Mouse (Mus musculus): ENCODE data around the gene Rpl27a. TPM values are rescaled to one million over a fixed set of nuclear protein-coding genes. Genes with fewer than 3 reads are reported as not detected.

Rpl27a gene
- total and polyA plus RNA-seq, 3 experiments: 102 to 167 (median 105) TPM

DNA sequence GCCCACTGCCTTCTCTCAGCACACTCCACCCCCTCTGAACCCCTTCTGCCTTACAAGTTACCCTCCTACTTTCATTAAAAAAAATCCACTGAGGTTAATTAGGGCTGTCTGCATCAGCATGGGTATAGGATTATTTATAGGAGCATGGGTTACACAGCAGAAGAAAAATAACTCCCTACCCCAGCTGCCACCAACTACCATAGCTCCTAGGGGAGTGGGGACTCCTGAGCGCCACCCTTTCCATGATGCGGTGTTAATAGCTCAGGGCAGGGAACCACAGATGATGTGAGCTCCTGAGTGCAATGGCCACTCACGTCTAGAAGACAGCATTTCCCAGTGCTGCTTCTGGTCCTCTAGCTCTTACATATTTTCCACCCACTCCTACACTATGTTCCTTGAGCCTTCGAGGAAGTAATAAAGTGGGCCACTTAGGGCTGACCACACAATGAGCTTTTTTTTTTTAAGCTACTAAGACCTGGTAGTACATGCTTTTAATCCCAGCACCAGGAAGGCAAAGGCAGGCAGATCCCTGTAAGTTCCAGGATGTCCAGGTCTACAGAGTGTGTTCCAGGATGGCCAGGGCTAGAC lies 44.9 kb downstream of the Rpl27a start:
- no peak for DNase-seq
- intact Hi-C loops (cut with DNase I): no loop called here
- Histone ChIP-seq H3K4me3 (no peak overlapping the region), H3K36me3 (ENCODE audit: control insufficient read depth, insufficient read depth, low read length) (peaks cover 35% of the 10 kb centered on the region), H3K27me3 (ENCODE audit: control insufficient read depth, insufficient read depth, low read length) (no peaks in the 10 kb centered on the region), H3K27ac (peak overlapping the region; percentile 26; the same call in 1 of the 2 replicates), H3K9ac (ENCODE audit: low read depth, low read length) (no peak overlapping the region), H3K79me2 (replicated peaks; ENCODE audit: control insufficient read depth, insufficient read depth, low read length) (peaks cover 5% of the 10 kb centered on the region; the same call in 1 of the 2 replicates), H3K4me1 (ENCODE audit: control insufficient read depth, insufficient read depth, low read length) (peaks cover 33% of the 10 kb centered on the region)
- WGBS: 62% methylated on average over 4 of the region's 4 CpGs
- no peak for TF ChIP-seq POLR2A (IDR thresholded peaks at IDR 0.05; ENCODE audit: insufficient read depth, low read depth, low read length)
- TF ChIP-seq CTCF (IDR thresholded peaks at IDR 0.05): no peak
- no peak for TF ChIP-seq EP300 (IDR thresholded peaks at IDR 0.05; ENCODE audit: insufficient read depth, low read depth, low read length)

DNA sequence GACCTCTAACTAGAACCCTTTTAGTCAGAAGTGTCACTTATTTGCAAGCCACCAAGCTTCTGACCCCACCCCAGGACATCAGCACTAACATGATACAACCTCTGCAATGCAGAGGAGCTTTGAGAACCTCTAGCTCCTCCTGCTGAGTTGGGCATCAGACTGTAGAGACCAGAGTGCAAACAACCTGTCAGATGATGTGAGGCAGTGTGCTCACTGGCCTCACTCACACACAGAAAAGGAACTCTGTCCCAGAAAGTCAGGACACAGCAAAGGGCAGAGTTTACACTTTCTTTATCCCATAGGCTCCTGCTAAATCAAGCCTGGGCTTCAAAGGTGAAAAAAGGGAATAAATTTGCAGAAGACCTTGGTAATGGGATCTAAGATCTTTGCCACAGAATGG lies 47.4 kb downstream of the Rpl27a start:
- no peak for DNase-seq
- Histone ChIP-seq H3K27me3 (ENCODE audit: control insufficient read depth, insufficient read depth, low read length) (no peaks in the 10 kb centered on the region), H3K27ac (peak overlapping the region; percentile 12; the same call in 1 of the 2 replicates), H3K79me2 (replicated peaks; ENCODE audit: control insufficient read depth, insufficient read depth, low read length) (peaks cover 5% of the 10 kb centered on the region; the same call in 1 of the 2 replicates), H3K36me3 (ENCODE audit: control insufficient read depth, insufficient read depth, low read length) (peaks cover 26% of the 10 kb centered on the region), H3K4me1 (ENCODE audit: control insufficient read depth, insufficient read depth, low read length) (peaks cover 21% of the 10 kb centered on the region), H3K9ac (ENCODE audit: low read depth, low read length) (no peak overlapping the region), H3K4me3 (no peak overlapping the region)
- intact Hi-C loops (cut with DNase I): loop anchor here (5.0 kb wide), 1 partner anchor 34 kb away; no protein-coding TSS in a partner anchor
- TF ChIP-seq CTCF (IDR thresholded peaks at IDR 0.05): no peak

DNA sequence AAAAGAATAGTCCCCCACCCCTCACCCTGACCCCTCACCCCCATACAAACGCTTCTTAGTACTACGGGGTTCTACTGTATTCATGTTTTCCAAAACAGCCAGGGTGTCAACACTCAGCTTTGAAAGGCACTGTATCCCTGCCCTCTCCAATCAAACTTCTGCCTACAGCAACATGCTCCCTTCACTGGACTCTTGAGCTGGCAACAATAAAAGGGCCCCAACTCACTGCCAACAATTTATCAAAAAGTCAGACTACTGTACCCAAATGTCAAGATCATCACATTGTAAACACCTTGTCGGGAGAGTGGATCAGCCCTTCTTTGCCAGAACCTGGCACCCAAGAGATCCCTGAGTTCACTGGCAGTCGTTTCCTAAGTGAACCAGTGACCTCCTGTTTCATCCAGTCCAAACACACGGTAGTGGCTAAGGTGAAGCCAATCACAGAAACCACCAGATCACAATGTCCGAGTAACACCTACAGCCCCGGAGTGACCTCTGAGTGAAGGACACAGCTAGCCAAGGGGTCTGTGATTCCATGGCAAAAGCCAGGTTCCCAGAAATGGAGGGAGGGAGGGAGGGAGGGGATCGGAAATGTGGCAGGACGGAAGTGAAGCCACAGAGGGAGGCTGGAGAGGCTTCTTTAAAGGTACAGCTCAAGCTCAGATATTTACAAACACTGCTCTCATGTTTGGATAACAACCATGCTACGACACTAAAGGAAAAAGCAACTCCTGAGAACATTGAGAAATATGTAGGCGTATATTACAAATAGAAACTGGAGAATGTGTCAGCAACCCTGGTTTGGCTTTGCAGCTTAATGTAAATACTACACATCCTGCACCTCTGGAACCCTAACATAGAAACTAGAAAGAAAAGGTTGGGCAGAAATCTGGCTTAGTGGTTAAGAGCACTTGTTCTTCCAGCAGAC lies 48.2 kb downstream of the Rpl27a start:
- no peak for DNase-seq
- Histone ChIP-seq H3K36me3 (ENCODE audit: control insufficient read depth, insufficient read depth, low read length) (peaks cover 22% of the 10 kb centered on the region), H3K79me2 (replicated peaks; ENCODE audit: control insufficient read depth, insufficient read depth, low read length) (peaks cover 5% of the 10 kb centered on the region; the same call in 1 of the 2 replicates), H3K27me3 (ENCODE audit: control insufficient read depth, insufficient read depth, low read length) (no peaks in the 10 kb centered on the region), H3K27ac (peak overlapping the region; percentile 12), H3K4me3 (no peak overlapping the region), H3K4me1 (ENCODE audit: control insufficient read depth, insufficient read depth, low read length) (peaks cover 18% of the 10 kb centered on the region), H3K9ac (ENCODE audit: low read depth, low read length) (no peak overlapping the region)
- intact Hi-C loops (cut with DNase I): loop anchor here (5.0 kb wide), 1 partner anchor 35 kb away; no protein-coding TSS in a partner anchor
- 42% methylated on average over 11 of the region's 11 CpGs for WGBS
- no peak for TF ChIP-seq POLR2A (IDR thresholded peaks at IDR 0.05; ENCODE audit: insufficient read depth, low read depth, low read length)
- no peak for TF ChIP-seq CTCF (IDR thresholded peaks at IDR 0.05)
- TF ChIP-seq EP300 (IDR thresholded peaks at IDR 0.05; ENCODE audit: insufficient read depth, low read depth, low read length): no peak

DNA sequence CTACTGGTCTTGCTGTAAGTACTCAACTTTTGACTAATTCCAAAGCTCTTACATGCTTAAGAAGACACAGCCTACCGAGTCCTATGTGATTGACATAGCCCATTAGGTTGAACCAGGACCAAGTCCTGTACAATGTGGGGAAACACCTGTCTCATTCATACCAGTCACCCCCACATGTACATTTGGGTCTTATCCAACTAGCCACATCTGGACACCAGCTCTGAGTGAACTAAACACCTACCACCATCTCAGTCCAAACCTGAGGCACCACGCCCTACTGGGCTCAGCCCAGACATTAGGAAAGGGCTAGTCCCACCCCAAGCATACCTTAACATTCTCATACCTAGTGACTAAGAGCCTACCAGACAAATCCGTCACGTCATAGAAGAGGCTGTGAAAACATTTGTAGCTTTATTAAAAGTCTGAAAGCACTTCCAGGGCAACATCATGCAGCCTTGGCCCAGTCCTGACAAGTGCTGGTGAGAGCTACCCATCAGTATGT lies 49.5 kb downstream of the Rpl27a start:
- intact Hi-C loops (cut with DNase I): loop anchor here (5.0 kb wide), 1 partner anchor 36 kb away; no protein-coding TSS in a partner anchor
- Histone ChIP-seq H3K36me3 (ENCODE audit: control insufficient read depth, insufficient read depth, low read length) (peaks cover 13% of the 10 kb centered on the region), H3K4me1 (ENCODE audit: control insufficient read depth, insufficient read depth, low read length) (peaks cover 12% of the 10 kb centered on the region), H3K27me3 (ENCODE audit: control insufficient read depth, insufficient read depth, low read length) (no peaks in the 10 kb centered on the region), H3K79me2 (replicated peaks; ENCODE audit: control insufficient read depth, insufficient read depth, low read length) (peaks cover 5% of the 10 kb centered on the region; the same call in 1 of the 2 replicates), H3K9ac (ENCODE audit: low read depth, low read length) (no peak overlapping the region), H3K4me3 (no peak overlapping the region), H3K27ac (no peak overlapping the region)
- no peak for DNase-seq
- TF ChIP-seq CTCF (IDR thresholded peaks at IDR 0.05): no peak
- no peak for TF ChIP-seq EP300 (IDR thresholded peaks at IDR 0.05; ENCODE audit: insufficient read depth, low read depth, low read length)
- no peak for TF ChIP-seq POLR2A (IDR thresholded peaks at IDR 0.05; ENCODE audit: insufficient read depth, low read depth, low read length)
- whole genome bisulfite sequencing: 54% methylated on average over 4 of the region's 4 CpGs

Small RNA genes lying within 50 kb of the gene (microRNA-seq; reads per million reads assigned to microRNA genes)
- gene Gm47284: 0 to 0.39 reads per million in 2 experiments

Other genes starting within 250 kb of the Rpl27a start
- gene Stk33, start 80.1 kb upstream of the Rpl27a start, total RNA-seq (2021): not detected
- 0.08 and 0.18 TPM in 2 replicates for gene Stk33, start 80.1 kb upstream of the Rpl27a start, polyA plus RNA-seq (2012; rRNA removed)
- under 1 TPM in 1 of 2 experiments, not detected in 1; 0.21 TPM for gene Trim66, start 11.0 kb upstream of the Rpl27a start, total RNA-seq (2021)
- gene Trim66, start 11.0 kb upstream of the Rpl27a start, polyA plus RNA-seq (2012; rRNA removed): 0.14 and 0.15 TPM in 2 replicates
- gene St5, start 184.5 kb downstream of the Rpl27a start, total RNA-seq (2021): 10 to 100 TPM; 24.3 to 28.4 TPM
- gene St5, start 184.5 kb downstream of the Rpl27a start, polyA plus RNA-seq (2012; rRNA removed): 40.3 and 62.0 TPM in 2 replicates
- 10 to 100 TPM; 13.5 to 14.0 TPM for gene Akip1, start 184.5 kb downstream of the Rpl27a start, total RNA-seq (2021)
- gene Akip1, start 184.5 kb downstream of the Rpl27a start, polyA plus RNA-seq (2012; rRNA removed): 9.8 and 13.7 TPM in 2 replicates
- not detected for gene BC051019, start 204.7 kb downstream of the Rpl27a start, total RNA-seq (2021)
- gene BC051019, start 204.7 kb downstream of the Rpl27a start, polyA plus RNA-seq (2012; rRNA removed): 1.5 TPM in 1 of 2 replicates, not detected in the other
- gene Ascl3, start 212.6 kb downstream of the Rpl27a start, total RNA-seq (2021): not detected
- not detected in 2 replicates for gene Ascl3, start 212.6 kb downstream of the Rpl27a start, polyA plus RNA-seq (2012; rRNA removed)
- 10 to 100 TPM; 28.1 to 34.3 TPM for gene Tmem9b, start 233.7 kb downstream of the Rpl27a start, total RNA-seq (2021)
- 35.4 and 61.2 TPM in 2 replicates for gene Tmem9b, start 233.7 kb downstream of the Rpl27a start, polyA plus RNA-seq (2012; rRNA removed)

Measured in heart, adult 2 months (tissue).